Mouse (Mus musculus): ENCODE measurements around the gene Itpkc.

- TF ChIP-seq GATA1 (IDR thresholded peaks at IDR 0.05; ENCODE audit: borderline replicate concordance, low read length) (no peak), FLI1 (IDR thresholded peaks at IDR 0.05; ENCODE audit: low read length) (peak; percentile 20; the same call in 1 of the 2 replicates)
Measured at GRCm38 (mm10) chr7:27178324-27179216, 49.9 kb downstream of the Itpkc start, which contains the start of gene Rab4b.

All from megakaryocyte, embryonic 14.5 days (primary cell).